Mouse (Mus musculus) thymus, postnatal 4 days (tissue): ENCODE data around the gene Snf8.

ENCODE experiments used
- DNase-seq: peaks from one replicate; pipeline ENCODE4 v3.0.0; 2021

Snf8 gene

DNA sequence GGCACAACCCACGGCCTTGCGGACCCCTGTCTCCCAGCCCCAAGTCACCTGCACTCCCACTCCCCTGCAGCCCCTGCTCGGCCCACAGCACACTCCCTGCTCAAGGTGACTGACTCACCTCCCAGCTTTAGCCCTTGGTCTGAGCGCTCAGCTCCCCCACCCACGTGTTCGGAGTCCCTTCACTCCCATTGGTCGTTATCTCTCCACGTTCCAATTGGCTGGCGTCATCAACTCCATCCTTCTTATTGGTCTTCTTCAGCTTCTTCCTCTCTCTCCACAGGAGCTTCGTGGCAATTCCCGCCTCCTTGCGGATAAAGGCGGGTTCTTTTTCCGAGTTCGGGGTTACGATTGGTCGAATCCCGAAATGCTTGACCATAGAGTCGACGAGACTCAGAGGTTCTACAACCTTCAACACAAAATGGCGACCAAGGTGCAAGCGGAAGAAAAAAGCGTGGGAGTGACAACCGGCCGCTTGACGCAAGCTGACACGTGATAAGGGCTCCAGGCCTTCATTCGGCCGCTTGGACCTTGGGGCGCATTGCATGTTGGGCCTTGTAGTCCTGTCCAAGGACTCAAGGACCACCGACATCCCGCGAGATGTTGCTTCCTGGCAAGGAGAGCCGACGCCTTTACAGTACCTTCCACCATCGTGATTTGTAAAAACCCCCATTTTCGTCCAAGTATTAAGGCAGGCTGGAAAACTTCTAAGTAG lies 41.0 kb downstream of the Snf8 start, which contains the start of gene Atp5g1:
Atp5g1 (minus strand) TSS at position 162 of the 712 bp plus-strand sequence.
- peak; percentile 92 for DNase-seq

DNA sequence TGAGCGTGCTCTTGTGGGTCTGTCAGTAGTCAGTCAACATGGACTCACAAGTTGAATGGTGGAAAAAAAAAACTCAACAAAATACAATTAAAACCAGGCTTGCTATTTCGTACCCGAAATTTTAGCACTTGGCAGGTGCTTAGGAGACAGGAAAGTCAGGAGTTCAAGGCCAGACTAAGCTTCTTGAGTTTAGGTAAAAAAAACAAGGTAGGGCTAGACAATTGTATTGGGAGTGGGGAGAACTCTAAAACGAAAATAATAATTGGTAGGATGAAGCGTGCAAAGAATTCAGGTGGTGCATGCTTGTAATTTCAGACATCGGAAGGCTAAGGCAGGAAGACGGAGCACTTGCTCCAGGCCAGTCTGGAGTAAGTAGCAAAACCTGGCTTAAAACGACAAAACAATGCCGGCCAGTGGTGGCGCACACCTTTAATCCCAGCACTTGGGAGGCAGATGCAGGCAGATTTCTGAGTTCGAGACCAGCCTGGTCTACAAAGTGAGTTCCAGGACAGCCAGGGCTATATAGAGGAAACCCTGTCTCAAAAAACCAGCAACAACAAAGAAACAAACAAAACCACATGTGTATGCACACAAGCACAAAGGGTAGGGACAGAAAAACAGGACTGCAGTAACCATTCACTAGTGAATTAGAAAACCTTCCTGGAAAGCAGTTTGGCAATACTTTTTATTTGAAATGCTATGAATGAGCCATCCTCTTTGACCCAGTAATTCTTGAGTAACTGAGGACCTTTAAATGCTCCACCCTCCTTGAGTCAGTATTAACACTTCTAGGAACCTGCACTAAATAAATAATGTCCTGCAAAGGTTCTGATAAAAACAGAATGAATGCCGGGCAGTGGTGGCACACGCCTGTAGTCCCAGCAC lies 41.8 kb downstream of the Snf8 start:
- DNase-seq, result peak; percentile 20

DNA sequence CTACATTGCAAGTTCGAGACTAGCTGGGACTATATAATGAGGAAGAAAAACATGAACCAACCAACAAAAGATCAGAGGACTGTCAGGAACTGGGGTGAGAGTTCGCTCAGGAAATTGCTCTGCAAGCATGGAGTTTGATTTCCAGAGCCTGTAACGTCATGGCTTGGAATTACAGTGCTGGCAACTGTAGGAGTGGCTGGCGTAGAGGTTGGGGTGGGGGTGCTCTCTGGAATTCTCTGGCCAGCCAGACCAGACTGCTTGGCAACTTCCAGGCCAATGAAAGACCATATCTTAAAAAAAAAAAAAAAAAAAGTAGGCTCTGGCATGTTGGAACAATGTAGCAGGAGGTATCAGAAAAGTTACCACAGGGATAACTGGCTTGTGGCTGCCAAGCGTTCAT lies 46.1 kb downstream of the Snf8 start:
- no peak for DNase-seq

DNA sequence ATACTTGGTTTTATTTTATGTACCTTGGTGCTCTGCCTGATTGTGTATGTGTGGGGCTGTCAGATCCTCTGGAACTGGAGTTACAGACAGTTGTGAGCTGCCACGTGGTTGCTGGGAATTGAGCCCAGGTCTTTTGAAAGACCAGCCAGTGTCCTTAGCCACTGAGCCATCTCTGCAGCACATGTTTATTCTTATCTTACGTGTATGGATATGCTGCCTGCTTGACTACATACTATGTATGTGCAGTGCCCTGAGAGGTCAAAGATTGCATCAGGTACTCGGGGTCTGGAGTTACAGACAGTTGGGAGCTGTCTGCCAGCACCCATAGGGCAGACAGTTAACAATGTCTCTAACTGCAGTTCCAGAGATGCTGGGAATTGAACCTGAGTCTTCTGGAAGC lies 48.0 kb downstream of the Snf8 start:
- no peak for DNase-seq

DNA sequence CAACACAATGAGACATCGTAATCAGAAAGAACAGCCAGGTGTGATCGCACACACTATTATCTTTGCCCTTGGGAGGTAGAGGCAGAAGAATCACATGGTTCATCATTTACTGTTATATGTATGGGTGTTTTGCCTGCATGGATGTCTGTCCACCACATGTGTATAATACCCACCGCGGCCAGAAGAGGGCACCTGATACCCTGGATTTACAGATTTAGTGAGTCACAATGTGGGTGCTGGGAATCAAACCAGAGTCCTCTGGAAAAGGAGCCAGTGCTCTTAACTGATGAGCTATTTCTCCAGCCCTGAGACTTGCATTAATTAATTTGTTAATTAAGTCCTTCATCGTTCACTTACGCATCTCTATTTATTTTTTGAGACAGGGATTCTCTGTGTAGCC lies 53.3 kb downstream of the Snf8 start:
- DNase-seq, result no peak

DNA sequence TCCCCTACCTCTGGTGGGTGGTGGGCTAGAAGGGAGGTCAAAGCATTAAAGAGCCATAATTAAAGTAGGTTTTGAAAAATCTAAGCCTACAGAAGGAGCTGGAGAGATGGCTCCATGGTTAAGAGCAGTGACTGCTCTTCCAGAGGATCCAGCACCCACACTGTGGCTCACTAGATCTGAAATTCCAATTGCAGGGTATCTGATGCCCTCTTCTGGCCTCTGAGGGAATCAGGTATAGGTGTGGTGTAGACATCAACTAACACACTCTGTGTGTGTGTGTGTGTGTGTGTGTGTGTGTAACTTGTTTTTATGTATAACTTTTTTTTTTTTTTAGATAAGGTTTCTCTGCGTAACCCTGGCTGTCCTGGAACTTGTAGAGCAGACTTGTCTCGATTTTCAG lies 56.4 kb downstream of the Snf8 start:
- DNase-seq, result peak; percentile 24

DNA sequence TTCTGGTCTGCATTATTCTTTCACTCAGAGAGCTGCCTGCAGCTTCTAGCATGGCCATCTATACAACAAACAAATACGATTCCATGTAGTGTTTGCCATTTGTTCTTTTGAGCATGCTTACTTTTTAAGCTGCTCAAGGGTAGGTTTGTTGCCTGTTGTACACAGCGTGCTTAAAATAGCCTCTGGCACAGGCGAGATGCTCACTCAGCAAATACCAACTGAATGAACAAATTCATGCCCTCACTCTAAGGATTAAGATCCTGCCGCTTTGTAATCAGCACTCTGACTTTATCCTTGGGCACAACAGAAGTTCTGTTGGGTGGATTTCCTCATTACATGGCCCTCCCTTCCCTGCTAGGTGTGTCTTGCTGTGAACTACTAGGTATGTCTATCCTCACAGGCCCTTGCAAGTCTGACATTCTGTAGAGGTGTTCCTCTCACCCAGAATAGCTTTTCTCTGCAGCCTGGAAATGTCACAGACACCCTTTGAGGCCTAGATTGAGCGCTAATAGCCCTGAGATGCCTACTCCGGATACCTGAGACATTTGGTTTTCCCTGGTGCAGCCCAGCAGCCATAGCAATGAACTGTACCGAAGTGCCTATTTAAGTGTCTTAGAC lies 58.1 kb downstream of the Snf8 start:
- DNase-seq, result no peak

DNA sequence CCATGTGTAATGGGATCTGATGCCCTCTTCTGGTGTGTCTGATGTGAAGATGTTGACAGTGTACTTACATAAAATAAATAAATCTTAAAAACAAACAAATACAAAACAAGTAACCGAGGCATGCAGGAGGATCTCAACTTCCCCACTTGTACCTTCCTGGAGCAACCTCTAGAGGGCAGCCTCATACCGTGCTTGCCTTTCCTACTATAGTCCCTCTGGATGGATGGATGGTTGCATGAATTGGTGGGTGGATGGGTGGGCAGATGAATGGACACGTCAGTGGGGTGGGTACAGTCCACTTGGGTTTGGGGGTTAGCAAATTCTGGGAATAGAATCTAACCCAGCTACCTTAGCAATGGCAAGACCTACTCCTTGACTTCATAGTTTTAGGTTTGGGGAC lies 58.7 kb downstream of the Snf8 start:
- DNase-seq, result peak; percentile 62
